Mouse (Mus musculus) lung, adult 18-20 months (tissue): Measurements from ENCODE around the gene Gm11037.
A peak's percentile ranks its signal among the peaks of the same experiment; 100 is the strongest.

Source experiments
- DNase-seq, 2 experiments: peaks; one replicate each; pipeline ENCODE4 v3.0.0; 2022; ENCODE audit warnings: mixed read lengths in 2 of 2

The Gm11037 gene

DNA sequence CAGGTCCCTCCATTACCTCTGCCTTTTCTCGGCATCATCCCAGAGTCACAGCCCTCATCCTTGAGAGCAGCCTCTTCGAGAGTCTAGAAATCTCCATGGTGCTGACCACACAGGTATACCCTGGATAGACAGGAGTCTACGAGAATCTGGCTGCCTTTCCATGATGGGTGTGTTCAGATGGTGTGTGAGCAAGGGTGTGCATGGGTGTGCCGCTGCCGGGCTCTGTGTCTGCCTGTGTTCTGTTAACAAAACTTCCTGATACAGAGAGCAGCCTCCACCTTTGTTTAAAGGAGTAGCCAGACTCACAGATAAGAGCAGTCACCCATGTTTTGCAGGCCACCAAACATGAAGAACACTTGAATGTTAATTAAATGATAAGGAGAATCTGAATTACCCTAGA is 3.5 kb upstream of the Gm11037 start:
- peak; percentile 46 to 57 for DNase-seq

DNA sequence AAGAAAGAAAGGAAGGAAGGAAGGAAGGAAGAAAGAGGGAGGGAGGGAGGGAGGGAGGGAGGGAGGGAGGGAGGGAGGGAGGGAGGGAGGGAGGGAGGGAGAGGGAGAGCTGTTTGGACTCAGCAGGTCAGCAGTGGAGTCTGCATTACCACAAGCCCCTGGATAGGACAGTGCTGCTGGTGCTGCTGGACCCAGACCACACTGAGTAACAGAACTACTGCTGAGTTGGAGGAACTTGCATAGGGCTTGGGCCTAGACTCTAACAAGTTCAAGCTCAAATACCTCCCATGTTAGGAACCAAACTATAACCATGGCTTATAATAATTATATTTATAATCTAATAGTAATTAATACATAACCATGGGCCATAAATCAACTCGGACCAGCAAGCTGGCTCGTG is 2.4 kb upstream of the Gm11037 start:
- no peak for DNase-seq

DNA sequence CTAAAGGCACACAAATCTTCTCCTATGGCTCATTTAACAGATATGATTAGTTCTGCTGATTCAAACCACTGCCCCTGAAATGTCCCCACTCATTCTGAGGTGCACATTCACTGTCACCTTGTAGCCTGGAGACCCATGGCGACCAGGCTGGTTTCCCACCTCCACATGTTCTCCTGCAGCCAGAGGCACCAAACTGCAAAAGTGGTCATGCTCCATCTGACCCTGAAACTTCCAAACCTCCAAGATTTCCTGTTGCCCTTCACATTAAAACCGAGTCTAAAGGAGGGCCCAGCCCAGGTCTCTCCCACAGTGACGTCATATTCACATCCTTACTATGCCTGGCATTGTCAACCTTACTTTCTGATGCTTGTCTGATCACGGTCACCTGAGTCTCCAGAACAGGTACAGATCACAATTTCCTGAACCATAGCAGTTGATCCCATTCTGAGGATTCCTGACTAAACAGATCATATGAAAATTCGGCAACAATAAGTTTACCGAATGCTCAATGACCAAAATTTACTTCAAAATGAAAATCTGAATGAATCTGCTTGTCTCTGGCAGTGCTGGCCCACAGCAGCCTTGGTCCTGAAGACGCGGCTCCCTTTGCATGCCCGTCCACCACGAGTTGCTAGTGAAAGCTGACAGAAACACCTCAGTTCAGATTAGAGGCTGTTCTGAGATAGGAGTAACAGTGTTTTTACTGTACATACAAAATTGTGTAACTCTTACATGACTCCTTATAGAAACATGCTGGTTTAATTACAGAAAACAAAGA is 997 bp upstream of the Gm11037 start:
- DNase-seq: no peak

DNA sequence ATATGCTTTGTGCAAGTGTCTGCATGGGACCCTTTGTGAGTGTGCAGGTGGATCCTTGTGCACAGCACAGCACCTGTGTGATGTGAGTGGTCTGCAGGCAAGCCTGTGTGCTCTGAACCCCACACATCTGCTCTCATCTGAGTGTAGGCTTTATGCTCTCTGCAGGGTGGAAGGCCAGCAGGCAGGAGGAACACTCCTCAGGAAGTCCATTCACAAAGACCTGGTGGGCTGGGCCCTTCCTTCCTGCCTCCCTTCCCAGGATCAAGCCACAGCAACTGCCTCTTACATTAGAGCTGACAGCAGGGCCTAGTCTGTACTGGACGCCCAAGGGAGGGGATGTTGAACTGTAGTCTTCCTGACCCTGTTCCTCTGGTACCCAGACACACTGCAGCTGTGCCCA is 1.1 kb downstream of the Gm11037 start:
- DNase-seq: peak; percentile 75 to 81

DNA sequence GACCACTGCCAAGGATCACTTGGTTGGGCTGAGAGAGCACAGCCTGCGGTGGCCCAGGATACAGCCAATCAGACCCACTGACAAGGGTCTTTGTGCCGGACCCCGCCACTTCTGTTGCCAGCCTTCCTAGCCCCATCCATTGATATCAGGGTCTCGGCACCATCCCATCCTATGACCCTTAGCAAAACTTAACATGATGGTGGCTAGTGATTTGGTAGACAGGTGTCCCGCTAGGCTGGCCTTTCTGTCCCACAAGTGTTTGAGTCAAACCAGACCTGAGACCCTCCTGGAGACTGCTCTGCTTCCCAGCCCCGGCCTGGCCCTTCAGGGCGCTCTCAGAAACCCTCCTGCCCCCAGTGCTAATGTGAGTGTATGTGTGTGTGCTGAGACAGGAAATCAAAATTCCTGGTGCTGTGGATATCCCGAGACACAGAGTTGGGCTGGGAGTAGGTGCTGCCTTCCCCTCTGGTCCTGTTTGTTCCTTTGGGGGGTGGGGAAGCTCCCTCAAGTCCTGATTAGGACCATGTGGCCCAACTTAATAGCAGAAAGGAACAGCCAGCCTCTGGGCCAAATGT is 1.6 kb downstream of the Gm11037 start:
- DNase-seq: no peak

DNA sequence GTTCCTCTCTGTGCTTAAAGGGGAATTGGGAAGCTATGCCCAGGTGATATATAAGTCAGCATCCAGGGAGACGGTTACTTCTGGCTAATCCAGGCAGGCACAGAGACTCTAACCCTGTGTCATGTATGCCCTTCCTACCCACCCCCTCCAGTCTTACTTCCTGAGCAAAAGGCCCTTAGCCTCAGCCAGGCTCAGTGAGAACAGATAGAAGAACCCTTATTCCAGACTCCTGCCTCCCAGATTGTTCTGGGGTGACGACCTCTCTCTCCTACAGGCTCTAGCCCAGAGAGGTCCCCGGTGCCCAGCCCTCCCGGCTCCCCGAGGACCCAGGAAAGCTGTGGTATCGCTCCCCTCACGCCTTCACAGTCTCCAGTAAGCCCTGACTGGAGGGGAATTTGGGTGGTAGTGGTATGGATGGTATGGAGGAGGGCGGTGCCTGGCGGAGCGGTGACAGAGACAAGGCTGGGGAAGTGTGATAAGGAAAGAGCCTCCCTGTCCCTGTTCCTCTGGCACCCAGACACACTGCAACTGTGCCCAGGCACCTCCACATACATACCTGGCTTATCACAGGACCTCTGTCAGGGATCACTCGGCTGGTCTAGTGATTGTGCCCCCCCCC is 2.3 kb downstream of the Gm11037 start:
- no peak for DNase-seq

- peak in 1 of 2 experiments; percentile 2 for DNase-seq
Measured at GRCm38 (mm10) chr2:131138296-131138695, 5.0 kb downstream of the Gm11037 start.

- DNase-seq: peak in 1 of 2 experiments; percentile 2
Measured at GRCm38 (mm10) chr2:131138760-131139159, 5.5 kb downstream of the Gm11037 start.

DNA sequence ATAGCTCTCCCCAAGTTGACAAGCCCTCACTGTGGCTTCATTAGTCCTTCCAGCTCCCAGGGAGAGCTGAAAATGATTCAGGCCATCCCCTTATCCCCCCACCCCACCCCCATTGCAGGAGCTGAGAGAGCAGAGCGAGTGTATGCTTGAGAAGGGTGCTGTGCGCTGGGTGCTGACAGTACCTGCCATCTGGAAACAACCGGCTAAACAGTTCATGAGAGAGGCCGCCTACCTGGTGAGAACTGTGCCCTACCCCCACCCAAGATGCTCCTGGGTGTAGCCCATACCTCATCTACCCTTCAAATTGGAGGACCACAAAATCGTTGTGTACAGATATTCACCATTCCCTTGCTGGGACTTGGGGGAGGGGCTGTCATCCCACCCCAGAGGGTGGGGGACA is 6.0 kb downstream of the Gm11037 start:
- DNase-seq: peak in 1 of 2 experiments; percentile 2

DNA sequence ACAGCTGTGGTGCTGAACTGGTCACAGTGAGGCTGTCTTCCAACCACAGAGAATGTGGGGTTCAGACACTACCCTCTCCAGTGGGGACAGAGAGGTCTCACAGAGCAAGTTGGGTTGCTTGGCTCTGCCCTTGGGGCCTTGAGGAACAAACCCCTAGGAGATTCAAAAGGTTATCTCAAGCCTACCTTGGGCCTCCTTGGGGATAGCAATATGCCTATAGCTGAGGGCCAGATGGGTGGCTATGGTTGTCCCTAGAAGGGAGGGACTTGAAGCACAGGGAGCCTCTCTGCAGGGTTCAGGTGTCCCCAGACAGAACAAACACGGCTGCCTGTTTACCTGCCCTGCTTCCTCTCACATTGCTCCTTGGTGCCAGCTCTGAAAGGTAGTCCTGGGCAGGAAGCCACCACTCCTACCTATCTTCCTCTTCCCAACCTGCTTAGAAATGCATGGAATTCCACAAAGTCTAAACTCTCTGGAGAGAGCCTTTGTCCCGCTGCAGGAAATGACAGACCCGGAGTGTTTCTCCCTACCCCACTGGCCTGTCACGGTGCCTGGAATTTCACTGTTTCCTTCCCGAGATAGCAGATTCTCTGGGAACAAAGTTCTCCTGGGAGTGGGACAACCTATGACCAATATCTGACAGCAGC is 6.7 kb downstream of the Gm11037 start:
- DNase-seq: peak; percentile 28 to 56

- DNase-seq: no peak
Measured at GRCm38 (mm10) chr2:131140533-131140905, 7.2 kb downstream of the Gm11037 start.

DNA sequence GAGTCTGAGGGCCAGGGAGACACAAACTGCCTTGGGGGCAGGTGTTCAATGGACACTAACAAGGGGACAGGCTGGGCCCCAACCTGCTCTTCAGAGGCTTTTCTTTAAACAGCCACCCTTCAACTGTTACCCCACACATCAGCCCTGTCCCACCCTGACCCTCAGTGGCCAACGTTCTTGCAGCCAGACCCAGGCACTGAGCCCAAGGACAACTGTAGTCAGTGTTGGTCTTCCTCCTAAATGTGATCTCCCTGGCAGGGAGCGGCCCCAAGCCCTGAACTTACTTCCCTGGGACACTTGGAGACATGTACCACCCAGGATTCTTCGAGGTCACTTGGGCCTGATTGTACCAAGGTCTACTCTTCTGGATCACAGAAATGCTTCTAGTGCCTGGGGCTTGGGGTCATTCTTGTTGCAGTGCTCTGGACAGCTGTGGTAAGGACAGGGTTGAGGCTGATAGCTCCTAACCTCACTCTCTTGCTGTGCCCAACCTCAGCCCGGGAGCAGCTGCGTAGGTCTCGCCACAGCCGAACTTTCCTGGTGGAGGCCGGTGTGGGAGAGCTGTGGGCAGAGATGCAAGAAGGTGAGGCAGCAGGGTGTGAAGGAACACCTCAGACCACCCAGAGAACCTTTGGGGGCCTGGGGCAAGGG is 8.2 kb downstream of the Gm11037 start:
- DNase-seq: no peak

GRCm38 (mm10) chr2:131142592-131142991 is 9.3 kb downstream of the Gm11037 start:
- peak; percentile 76 to 82 for DNase-seq

- no peak for DNase-seq
Measured at GRCm38 (mm10) chr2:131143007-131143780, 9.9 kb downstream of the Gm11037 start.

DNA sequence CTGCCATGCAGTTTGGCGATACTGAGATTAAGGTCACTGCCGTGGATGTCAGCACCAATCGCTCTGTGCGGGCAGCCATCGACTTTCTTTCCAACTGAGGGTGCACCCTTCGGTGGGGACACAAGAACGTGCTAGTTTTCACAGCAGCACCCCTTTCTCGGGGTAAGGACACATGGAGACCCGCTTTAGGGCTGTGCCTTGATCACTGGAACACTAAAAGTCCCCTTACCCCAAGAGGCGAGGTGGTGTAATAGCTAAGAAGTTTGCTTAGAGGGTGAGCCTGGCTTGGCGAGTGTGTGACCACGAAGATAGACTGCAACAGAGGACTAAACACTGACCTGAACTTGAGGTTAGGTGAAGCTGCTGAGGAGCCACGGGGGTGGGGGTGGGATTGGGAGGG is 11.8 kb downstream of the Gm11037 start:
- no peak for DNase-seq

- no peak for DNase-seq
Measured at GRCm38 (mm10) chr2:131145536-131145935, 12.2 kb downstream of the Gm11037 start.

DNA sequence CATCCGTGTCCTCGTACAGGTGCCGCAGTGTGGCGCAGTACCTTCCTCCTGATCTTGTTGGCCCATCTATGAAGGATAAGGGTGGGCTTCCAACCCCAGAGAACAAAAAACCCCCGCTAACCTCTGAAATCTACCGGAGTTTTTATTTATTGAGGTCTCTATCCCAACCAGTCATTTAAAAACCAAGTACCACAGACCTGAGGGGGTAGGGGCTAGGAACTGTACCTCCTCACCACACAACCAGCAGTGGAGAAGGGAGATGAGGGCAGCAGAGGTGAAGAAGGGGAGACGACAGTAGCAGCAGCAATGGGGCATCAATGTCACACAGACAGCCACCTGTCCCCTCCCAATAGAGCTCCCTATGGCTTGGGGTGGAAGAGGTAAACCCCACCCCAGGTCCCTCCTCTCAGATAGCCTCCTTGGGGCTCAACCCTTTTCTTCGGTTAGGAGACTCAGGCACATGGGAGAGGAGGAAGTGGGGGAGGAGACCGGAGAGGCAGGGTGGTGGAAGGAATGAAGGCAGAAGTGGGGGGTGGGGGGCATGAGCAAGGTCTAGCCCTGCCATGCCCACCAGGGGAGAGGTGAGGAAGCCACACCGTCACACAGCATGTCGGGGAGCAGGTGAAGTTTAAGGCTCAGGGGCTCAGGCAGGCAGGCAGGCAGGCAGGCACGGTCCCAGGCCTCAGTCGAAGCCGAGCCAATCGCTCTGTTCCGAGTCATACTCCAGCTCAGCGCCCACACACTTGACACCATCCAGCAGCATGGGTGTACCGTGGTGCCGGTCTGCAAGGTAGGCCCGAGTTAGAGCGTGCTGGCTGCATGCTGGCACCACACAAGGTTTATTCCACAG is 13.1 kb downstream of the Gm11037 start:
- no peak for DNase-seq

- DNase-seq: no peak
Measured at GRCm38 (mm10) chr2:131147043-131147365, 13.7 kb downstream of the Gm11037 start.

DNA sequence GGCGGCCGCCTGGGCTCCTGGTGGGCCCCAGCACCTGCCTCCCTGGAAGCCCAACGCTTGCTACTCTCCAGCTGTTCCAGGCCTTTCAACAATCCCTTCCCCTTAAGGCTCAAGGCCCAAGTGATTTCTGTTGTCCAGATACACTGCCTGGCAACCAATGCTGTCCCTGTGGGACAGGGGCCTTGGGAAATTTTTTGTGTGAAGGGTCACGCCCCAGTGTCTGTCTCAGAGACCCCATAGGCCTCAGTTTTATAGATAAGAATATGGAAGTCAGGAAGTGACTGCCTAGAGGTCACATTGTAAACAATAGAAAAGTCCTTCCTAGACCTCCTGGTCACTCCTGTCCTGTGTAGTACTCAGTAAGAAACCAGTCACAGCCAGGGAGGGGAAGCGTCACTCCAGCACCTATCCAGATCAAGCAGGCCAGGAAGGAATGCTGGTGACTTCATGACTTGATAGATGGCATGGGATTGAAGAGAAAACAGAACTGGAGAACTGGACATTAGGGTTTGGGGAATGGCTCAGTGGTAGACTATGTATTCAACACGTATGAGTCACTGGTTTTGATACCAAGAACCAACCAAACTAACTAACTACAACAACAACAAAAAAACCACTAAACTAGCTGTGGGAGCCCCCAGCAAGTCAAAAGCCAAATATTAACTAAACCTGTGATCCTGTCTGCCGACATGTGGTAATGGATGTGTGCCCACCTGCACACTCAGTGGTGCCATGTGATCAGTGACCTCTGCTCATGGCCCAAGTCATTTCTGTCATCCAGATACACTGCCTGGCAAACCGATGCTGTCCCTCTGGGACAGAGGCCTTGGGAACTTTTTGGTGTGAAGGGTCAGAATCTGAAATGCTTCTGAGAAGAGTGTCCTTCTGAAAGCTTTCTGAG is 15.3 kb downstream of the Gm11037 start:
- no peak for DNase-seq

DNA sequence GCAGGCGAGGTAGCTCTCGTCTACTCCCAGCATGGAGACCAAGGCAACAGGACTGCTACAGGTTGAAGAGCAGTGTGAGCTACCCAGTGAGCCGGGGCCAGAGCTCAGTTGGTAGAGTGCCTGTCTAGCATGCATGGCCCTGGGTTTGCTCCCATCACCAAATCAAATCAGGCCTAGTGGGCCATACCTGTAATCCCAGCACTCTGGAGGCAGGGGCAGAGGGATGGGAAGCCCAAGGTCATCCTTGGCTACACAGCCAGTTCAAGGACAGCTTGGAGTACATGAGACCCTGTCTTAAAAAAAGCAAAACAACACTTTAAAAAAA is 15.9 kb downstream of the Gm11037 start:
- no peak for DNase-seq
